Comparison of ENCODE assay signal across 20 mouse cellular contexts in the genomic region with DNA sequence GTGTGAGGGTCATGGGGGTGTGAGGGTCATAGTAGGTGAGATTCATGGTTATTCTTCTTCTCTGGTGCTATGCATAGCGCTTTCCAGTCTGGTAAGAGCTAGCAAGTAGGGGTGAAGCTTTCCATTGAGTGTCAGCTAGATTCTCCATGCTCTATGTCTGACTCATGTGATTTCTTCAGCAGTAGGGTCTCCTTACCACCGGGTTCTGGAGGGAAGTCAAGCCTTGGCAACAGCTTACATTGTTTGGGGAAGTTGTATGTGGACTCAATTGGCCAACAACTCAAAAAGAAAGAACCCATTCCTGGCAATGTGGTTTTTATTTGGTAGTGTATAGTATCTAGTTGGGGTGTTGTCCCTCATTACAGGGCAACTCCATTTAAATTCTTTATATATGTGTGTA.
"Had no signal": no experiment of that assay in that cellular context is flagged by ENCODE, and none has a peak within 500 bp of the region (broad histone marks: within the 10 kb centered on the region; RNA-seq: fewer than 3 reads in every experiment).

No protein-coding gene starts in this region.

- DNase-seq: lung, adult 18-20 months; lung, postnatal 14 days; lung, postnatal 36 days; retina, postnatal 1 day; right cerebral cortex, adult 18-20 months; right cerebral cortex, postnatal 25 days; right cerebral cortex, postnatal 4 days; spleen, adult 18-20 months; thymus, adult 18-20 months; thymus, postnatal 14 days; thymus, postnatal 36 days had no signal

- H3K27me3 ChIP-seq: lung, embryonic 15.5 days; megakaryocyte, embryonic 14.5 days; midbrain, embryonic 13.5 days; midbrain, embryonic 15.5 days; neural tube, embryonic 12.5 days had no signal

- H3K27ac ChIP-seq: liver, embryonic 14.5 days; lung, embryonic 15.5 days; macrophage; midbrain, embryonic 13.5 days; midbrain, embryonic 15.5 days; neural tube, embryonic 12.5 days had no signal

- H3K9me3 ChIP-seq: lung, embryonic 15.5 days; midbrain, embryonic 13.5 days; midbrain, embryonic 15.5 days; neural tube, embryonic 12.5 days had no signal

- H3K4me1 ChIP-seq: lung, embryonic 15.5 days; midbrain, embryonic 13.5 days; midbrain, embryonic 15.5 days; neural tube, embryonic 12.5 days had no signal

- ATAC-seq: lung, postnatal 0 days; midbrain, embryonic 13.5 days; midbrain, embryonic 15.5 days had no signal

- H3K9ac ChIP-seq: liver, embryonic 14.5 days; lung, embryonic 15.5 days; midbrain, embryonic 13.5 days; midbrain, embryonic 15.5 days; neural tube, embryonic 12.5 days had no signal

- H3K4me2 ChIP-seq: lung, embryonic 15.5 days; midbrain, embryonic 11.5 days; midbrain, embryonic 13.5 days; midbrain, embryonic 15.5 days; neural tube, embryonic 12.5 days had no signal

- H3K36me3 ChIP-seq: lung, embryonic 15.5 days; midbrain, embryonic 13.5 days; midbrain, embryonic 15.5 days; neural tube, embryonic 12.5 days had no signal

- H3K4me3 ChIP-seq: lung, embryonic 15.5 days; megakaryocyte, embryonic 14.5 days; midbrain, embryonic 13.5 days; midbrain, embryonic 15.5 days; neural tube, embryonic 12.5 days had no signal
